Mouse (Mus musculus) liver, adult 2 months (tissue): ENCODE results near the gene Slc35b2. TPM values are rescaled to one million over a fixed set of nuclear protein-coding genes. Genes with fewer than 3 reads are reported as not detected.

Experiments
- DNase-seq: peaks from one replicate; pipeline ENCODE4 v3.0.0-alpha.2; 2011; ENCODE audit warnings: low read depth, low spot score; ENCODE audit errors: extremely low read depth
- H3K27ac ChIP-seq: fragments of 200-500 bp; replicated peaks from 2 replicates; pipeline ENCODE4 v1.5.1; 2012; ENCODE audit warnings: low read depth, mild to moderate bottlenecking, control low read depth, inconsistent platforms, low read length; ENCODE audit not compliant: insufficient read depth
- H3K27me3 ChIP-seq: fragments of 200-500 bp; 2 replicates; pipeline ENCODE4 v1.6.1; 2012; ENCODE audit warnings: mild to moderate bottlenecking, moderate library complexity, low read length, inconsistent platforms; ENCODE audit not compliant: control insufficient read depth, insufficient read depth
- H3K36me3 ChIP-seq: fragments of 200-500 bp; 2 replicates; pipeline ENCODE4 v1.6.1; 2012; ENCODE audit warnings: low read length, inconsistent platforms; ENCODE audit not compliant: control insufficient read depth, insufficient read depth
- H3K4me1 ChIP-seq: fragments of 200-500 bp; 2 replicates; pipeline ENCODE4 v1.6.1; 2011; ENCODE audit warnings: low read length; ENCODE audit not compliant: control insufficient read depth, insufficient read depth
- H3K4me3 ChIP-seq: fragments of 200-500 bp; 2 replicates; pipeline ENCODE4 v1.5.1; 2011; ENCODE audit warnings: low read depth, mild to moderate bottlenecking, control low read depth, low read length, moderate library complexity; ENCODE audit not compliant: insufficient read depth
- H3K79me2 ChIP-seq: fragments of 200-500 bp; 2 replicates; pipeline ENCODE4 v1.6.1; 2012; ENCODE audit warnings: inconsistent platforms, mild to moderate bottlenecking, low read length, moderate library complexity; ENCODE audit not compliant: control insufficient read depth, insufficient read depth
- H3K9ac ChIP-seq: fragments of 200-500 bp; 2 replicates; pipeline ENCODE4 v1.6.1; 2012; ENCODE audit warnings: low read depth, mild to moderate bottlenecking, control low read depth, inconsistent platforms, low read length
- CTCF ChIP-seq: fragments of 200-500 bp; IDR thresholded peaks from 2 replicates; pipeline ENCODE4 v1.5.1; 2011; ENCODE audit warnings: low read depth, low read length, control low read depth
- POLR2A ChIP-seq: fragments of 200-500 bp; IDR thresholded peaks from 2 replicates; pipeline ENCODE4 v1.6.1; 2011; ENCODE audit warnings: low read length, control low read depth; ENCODE audit not compliant: insufficient read depth; ENCODE audit errors: extremely low read depth
- WGBS: fragments of 180-500 bp; shearing (Covaris S2); methylation state at CpG from one replicate; pipeline ENCODE4 v1.1.7; 2018; 5-methylcytosine and 5-hydroxymethylcytosine counted together
- polyA plus RNA-seq: library from polyadenylated mRNA; depleted of rRNA; stranded (reverse); fragments of >200 nt; gene quantifications from 2 replicates; pipeline ENCODE4 v1.2.3, GENCODE M21; 2012
- total RNA-seq: library from RNA; depleted of rRNA; stranded (reverse); fragments of >200 nt; gene quantifications from 2 replicates; pipeline ENCODE4 v1.2.3, GENCODE M21; 2014

Slc35b2 gene
- total and polyA plus RNA-seq, 2 experiments, result 45.9 to 69.7 TPM

DNA sequence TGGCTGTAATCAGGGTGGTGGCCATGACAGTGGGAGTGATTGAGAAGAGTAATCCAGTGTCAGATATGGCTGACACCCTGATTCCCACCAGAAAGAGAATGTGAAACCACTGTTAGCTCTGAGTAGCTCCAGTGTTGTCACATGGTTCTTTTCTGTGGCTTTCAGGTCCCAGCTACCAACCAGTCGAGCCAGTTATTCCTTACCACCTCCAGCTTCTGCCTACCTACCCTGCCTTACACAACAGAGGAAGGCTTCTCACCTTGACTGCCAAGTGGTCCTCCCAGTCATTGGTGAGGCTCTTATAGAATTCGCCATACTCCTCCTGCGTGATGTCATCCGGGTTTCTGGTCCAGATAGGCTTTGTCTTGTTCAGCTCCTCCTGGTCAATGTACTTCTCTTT, 6.3 kb downstream of the Slc35b2 start:
- Histone ChIP-seq H3K27ac (peak overlapping the region; percentile 14; the same call in 1 of the 2 replicates), H3K27me3 (no peaks in the 10 kb centered on the region), H3K9ac (peak overlapping the region; percentile 12; the same call in 1 of the 2 replicates), H3K36me3 (peaks cover 48% of the 10 kb centered on the region), H3K4me3 (no peak overlapping the region), H3K4me1 (peaks cover 33% of the 10 kb centered on the region), H3K79me2 (peaks cover 8% of the 10 kb centered on the region)
- no peak for TF ChIP-seq CTCF
- TF ChIP-seq POLR2A, result no peak
- peak; percentile 34 for DNase-seq
- WGBS, result 76% methylated on average over 4 of the region's 4 CpGs

DNA sequence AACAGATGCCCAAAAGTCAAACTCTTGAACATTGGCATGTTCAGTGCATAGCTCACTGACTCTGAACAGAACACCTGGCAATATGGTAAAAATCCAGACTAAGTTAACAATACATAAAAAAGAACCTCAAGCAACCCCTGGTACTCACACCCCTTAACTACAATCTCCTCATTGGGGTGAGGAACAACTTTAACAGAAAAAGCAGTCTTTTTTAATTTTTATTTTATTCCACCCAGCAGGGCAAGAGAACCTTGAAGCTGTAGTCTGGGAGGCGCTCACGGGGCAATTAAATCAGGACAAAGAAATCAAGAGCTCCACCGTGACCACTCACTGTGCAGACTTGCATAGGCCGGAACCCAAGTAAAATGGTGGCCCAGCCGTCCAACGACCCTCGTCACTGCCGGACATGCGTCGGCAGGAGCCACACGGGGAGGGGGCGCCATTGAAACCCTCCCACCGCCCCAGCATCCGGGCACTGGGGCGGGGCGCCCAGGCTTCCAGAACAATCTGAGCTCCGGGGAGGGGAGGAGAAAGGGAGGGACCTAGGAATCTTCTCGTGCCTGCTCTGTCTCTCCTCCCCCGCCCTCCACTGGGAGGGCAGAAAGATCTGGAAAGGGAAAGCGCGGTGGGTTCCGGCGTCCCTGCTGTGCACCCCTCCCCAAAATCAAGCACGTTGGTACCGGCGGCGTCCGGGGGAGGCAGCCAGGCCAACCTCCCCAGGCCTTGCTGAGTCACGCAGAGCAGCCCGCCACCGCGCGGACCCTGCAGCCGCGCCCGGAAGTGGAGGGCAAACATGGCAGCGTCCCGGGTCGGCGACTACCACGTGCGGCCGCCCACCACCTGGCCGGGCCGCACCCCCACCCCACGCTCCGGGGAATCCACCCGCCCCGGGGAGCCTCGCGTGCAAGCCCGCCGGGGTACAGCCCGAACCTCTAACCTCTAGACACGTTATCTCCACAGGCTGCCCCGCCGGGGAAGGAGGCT, 8.7 kb downstream of the Slc35b2 start:
- peak overlapping the region; percentile 82 for H3K27ac ChIP-seq
- TF ChIP-seq POLR2A, result no peak
- TF ChIP-seq CTCF, result no peak
- H3K79me2 ChIP-seq, result peaks cover 8% of the 10 kb centered on the region
- WGBS, result 1% methylated on average over 57 of the region's 57 CpGs
- H3K9ac ChIP-seq, result peak overlapping the region; percentile 86
- H3K36me3 ChIP-seq, result peaks cover 42% of the 10 kb centered on the region
- peak overlapping the region; percentile 72 for H3K4me3 ChIP-seq
- DNase-seq, result peak; percentile 48
- peaks cover 31% of the 10 kb centered on the region for H3K4me1 ChIP-seq
- no peaks in the 10 kb centered on the region for H3K27me3 ChIP-seq

DNA sequence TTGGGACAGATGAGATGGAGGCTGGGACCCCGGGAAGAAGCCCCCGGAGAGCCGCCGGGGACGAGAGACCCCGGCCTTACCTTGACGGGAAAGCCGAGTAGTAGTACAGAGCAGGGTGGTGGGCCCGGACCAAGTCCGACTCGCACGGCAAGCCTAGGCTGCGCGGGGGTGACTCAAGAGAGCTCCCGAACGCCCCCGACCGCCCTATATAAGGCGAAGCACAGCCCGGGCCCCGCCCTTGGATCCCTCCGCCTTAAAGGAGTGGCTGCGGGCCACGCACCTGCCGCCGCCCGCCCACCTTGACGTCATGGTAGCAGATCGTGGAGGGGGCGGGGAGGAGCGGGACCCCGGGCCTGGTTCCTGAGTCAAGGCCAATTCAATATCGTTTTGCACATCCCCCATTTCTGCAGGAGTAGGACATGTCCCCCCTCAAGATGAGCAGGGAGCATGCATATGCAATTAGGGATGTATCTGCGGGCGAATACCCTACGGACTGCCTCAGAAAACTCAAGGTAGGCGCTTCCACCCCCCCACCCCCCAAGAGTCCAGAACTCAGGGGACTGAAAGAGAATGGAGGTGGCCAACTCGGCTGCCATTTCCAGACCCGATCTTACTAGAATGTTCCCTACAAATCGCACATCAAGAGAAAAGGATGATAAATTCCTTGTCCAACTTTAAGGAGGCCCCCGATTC, 9.6 kb downstream of the Slc35b2 start, which contains the start of gene Hsp90ab1:
Gene Hsp90ab1 (minus strand): TSS at position 185 of the 693 bp plus-strand sequence.
- Histone ChIP-seq H3K4me3 (peak within 1 kb of the TSS; percentile 72), H3K79me2 (peaks cover 8% of the 10 kb centered on the region), H3K36me3 (peaks cover 35% of the 10 kb centered on the region), H3K27ac (peak within 1 kb of the TSS; percentile 99), H3K27me3 (no peaks in the 10 kb centered on the region), H3K9ac (peak within 1 kb of the TSS; percentile 95), H3K4me1 (peaks cover 27% of the 10 kb centered on the region)
- TF ChIP-seq POLR2A, result peak; percentile 99
- no peak for TF ChIP-seq CTCF
- under 1% methylated on average over 41 of the region's 41 CpGs for WGBS
- peak; percentile 84 for DNase-seq

DNA sequence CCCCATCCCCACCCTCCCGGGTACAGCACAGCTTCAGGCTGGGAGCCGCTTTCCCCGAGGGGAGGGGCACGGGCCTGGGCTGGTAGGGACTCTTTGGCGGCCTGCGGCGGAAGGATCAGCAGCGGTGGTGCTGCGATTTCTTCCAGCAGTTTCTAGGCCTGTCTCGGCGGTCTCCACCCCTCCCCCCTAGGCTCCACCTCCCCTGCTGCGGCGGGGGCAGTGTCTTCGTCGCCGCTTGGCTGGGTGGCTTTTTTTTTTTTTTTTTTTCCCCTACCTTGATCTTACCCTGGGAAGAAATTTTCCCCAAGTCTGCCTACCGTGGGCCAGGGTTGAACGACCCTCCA, 10.1 kb downstream of the Slc35b2 start:
- WGBS, result under 1% methylated on average over 17 of the region's 18 CpGs
- peak; percentile 85 for DNase-seq

DNA sequence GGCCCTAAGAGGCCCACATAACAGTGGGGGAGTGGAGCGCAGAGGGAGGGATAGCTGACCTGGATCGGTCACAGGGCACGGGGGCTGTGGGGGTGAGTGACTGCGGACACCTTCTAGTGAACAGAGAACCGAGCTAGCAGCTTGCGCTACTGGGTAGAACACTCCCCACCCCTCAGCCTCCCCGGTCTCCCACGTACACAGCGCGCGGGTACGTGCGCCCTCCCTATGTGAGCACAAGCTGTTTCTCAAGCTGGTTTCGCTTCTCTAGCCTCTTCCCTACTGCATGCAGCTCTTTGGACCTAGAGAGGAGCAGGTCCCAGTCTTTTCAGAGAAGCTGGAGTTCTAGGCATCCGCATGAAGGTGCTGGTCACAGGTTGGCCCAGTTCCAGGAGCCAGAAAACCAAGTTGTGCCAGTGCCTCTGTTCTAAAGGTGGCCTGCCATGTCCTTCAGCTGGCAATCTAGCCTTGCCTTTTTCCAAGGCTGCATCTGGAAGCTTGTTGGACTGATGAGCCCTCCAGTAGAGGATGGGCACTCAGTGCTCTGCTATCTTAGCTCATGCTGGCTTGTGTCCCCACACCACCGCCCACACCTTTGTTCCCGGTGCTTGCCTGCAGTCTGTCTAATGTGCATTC, 10.6 kb downstream of the Slc35b2 start:
- Histone ChIP-seq H3K4me3 (peak overlapping the region; percentile 72), H3K4me1 (peaks cover 23% of the 10 kb centered on the region), H3K79me2 (peaks cover 8% of the 10 kb centered on the region), H3K27me3 (no peaks in the 10 kb centered on the region), H3K27ac (peak overlapping the region; percentile 99), H3K9ac (peak overlapping the region; percentile 95), H3K36me3 (peaks cover 25% of the 10 kb centered on the region)
- peak; percentile 79 for DNase-seq
- TF ChIP-seq POLR2A (0 out of 2 replicates have a peak, but pooled peaks have one; percentile 12), CTCF (no peak)
- WGBS, result 2% methylated on average over 17 of the region's 17 CpGs

More for the DNA sequence above, 10.1 kb downstream of the Slc35b2 start:
- H3K4me3 ChIP-seq, result peak overlapping the region; percentile 72
- TF ChIP-seq POLR2A (0 out of 2 replicates have a peak, but pooled peaks have one; percentile 38), CTCF (no peak)
- no peaks in the 10 kb centered on the region for H3K27me3 ChIP-seq
- H3K79me2 ChIP-seq, result peaks cover 8% of the 10 kb centered on the region
- peak overlapping the region; percentile 99 for H3K27ac ChIP-seq
- H3K9ac ChIP-seq, result peak overlapping the region; percentile 95
- H3K4me1 ChIP-seq, result peaks cover 27% of the 10 kb centered on the region
- peaks cover 30% of the 10 kb centered on the region for H3K36me3 ChIP-seq
